Mouse (Mus musculus): ENCODE results near the gene Lrrc51. TPM values are rescaled to one million over a fixed set of nuclear protein-coding genes. Genes with fewer than 3 reads are reported as not detected.

The Lrrc51 gene
- total RNA-seq, 2 experiments from 2014 or later: 0.75 to 4.4 TPM

Other genes starting within 250 kb of the Lrrc51 start
- not detected in 2 replicates for gene Phox2a, start 115.6 kb downstream of the Lrrc51 start, total RNA-seq (2014; fragmentation: Nextera tagmentation)
- not detected in 2 replicates for gene Phox2a, start 115.6 kb downstream of the Lrrc51 start, total RNA-seq (2017)
- gene Inppl1, start 95.7 kb downstream of the Lrrc51 start, total RNA-seq (2014; fragmentation: Nextera tagmentation): 2.1 and 4.6 TPM in 2 replicates
- 3.5 and 10.2 TPM in 2 replicates for gene Inppl1, start 95.7 kb downstream of the Lrrc51 start, total RNA-seq (2017)
- not detected in 2 replicates for gene Folr2, start 76.7 kb downstream of the Lrrc51 start, total RNA-seq (2014; fragmentation: Nextera tagmentation)
- gene Folr2, start 76.7 kb downstream of the Lrrc51 start, total RNA-seq (2017): not detected in 2 replicates
- gene Anapc15, start 70.2 kb downstream of the Lrrc51 start, total RNA-seq (2014; fragmentation: Nextera tagmentation): 131 and 132 TPM in 2 replicates
- gene Anapc15, start 70.2 kb downstream of the Lrrc51 start, total RNA-seq (2017): 85.3 and 93.1 TPM in 2 replicates
- 1.3 TPM in 1 of 2 replicates, not detected in the other for gene Folr1, start 63.1 kb downstream of the Lrrc51 start, total RNA-seq (2014; fragmentation: Nextera tagmentation)
- not detected in 2 replicates for gene Folr1, start 63.1 kb downstream of the Lrrc51 start, total RNA-seq (2017)
- 47.6 and 53.1 TPM in 2 replicates for gene Lamtor1, start 28.0 kb downstream of the Lrrc51 start, total RNA-seq (2014; fragmentation: Nextera tagmentation)
- gene Lamtor1, start 28.0 kb downstream of the Lrrc51 start, total RNA-seq (2017): 48.8 and 57.6 TPM in 2 replicates
- 0.12 TPM in 1 of 2 replicates, not detected in the other for gene Tomt, start 27.5 kb downstream of the Lrrc51 start, total RNA-seq (2014; fragmentation: Nextera tagmentation)
- gene Tomt, start 27.5 kb downstream of the Lrrc51 start, total RNA-seq (2017): 0.23 TPM in 1 of 2 replicates, not detected in the other
- gene Numa1, start 216 bp upstream of the Lrrc51 start, total RNA-seq (2014; fragmentation: Nextera tagmentation): 106 and 112 TPM in 2 replicates
- gene Numa1, start 216 bp upstream of the Lrrc51 start, total RNA-seq (2017): 207 and 289 TPM in 2 replicates
- gene Il18bp, start 84.8 kb upstream of the Lrrc51 start, total RNA-seq (2014; fragmentation: Nextera tagmentation): 4.7 and 9.2 TPM in 2 replicates
- 1.1 and 2.7 TPM in 2 replicates for gene Il18bp, start 84.8 kb upstream of the Lrrc51 start, total RNA-seq (2017)
- gene Rnf121, start 131.6 kb upstream of the Lrrc51 start, total RNA-seq (2014; fragmentation: Nextera tagmentation): 12.5 and 12.6 TPM in 2 replicates
- gene Rnf121, start 131.6 kb upstream of the Lrrc51 start, total RNA-seq (2017): 11.2 and 19.6 TPM in 2 replicates
- 54.5 and 57.5 TPM in 2 replicates for gene Xndc1, start 131.6 kb upstream of the Lrrc51 start, total RNA-seq (2014; fragmentation: Nextera tagmentation)
- gene Xndc1, start 131.6 kb upstream of the Lrrc51 start, total RNA-seq (2017): 28.7 and 40.8 TPM in 2 replicates
- gene Xntrpc, start 131.8 kb upstream of the Lrrc51 start, total RNA-seq (2014; fragmentation: Nextera tagmentation): 0.48 and 1.3 TPM in 2 replicates
- gene Xntrpc, start 131.8 kb upstream of the Lrrc51 start, total RNA-seq (2017): 0.08 TPM in 1 of 2 replicates, not detected in the other
- gene Trpc2, start 149.2 kb upstream of the Lrrc51 start, total RNA-seq (2014; fragmentation: Nextera tagmentation): not detected in 2 replicates
- gene Trpc2, start 149.2 kb upstream of the Lrrc51 start, total RNA-seq (2017): 0.80 and 1.0 TPM in 2 replicates
- not detected in 2 replicates for gene Art1, start 167.8 kb upstream of the Lrrc51 start, total RNA-seq (2014; fragmentation: Nextera tagmentation)
- gene Art1, start 167.8 kb upstream of the Lrrc51 start, total RNA-seq (2017): not detected in 2 replicates
- gene Art5, start 175.6 kb upstream of the Lrrc51 start, total RNA-seq (2014; fragmentation: Nextera tagmentation): 2.2 TPM in 1 of 2 replicates, not detected in the other
- not detected in 2 replicates for gene Art5, start 175.6 kb upstream of the Lrrc51 start, total RNA-seq (2017)
- not detected in 2 replicates for gene Chrna10, start 182.9 kb upstream of the Lrrc51 start, total RNA-seq (2014; fragmentation: Nextera tagmentation)
- gene Chrna10, start 182.9 kb upstream of the Lrrc51 start, total RNA-seq (2017): not detected in 2 replicates

All from megakaryocyte-erythroid progenitor cell, adult 5-6 weeks (primary cell).